Mouse (Mus musculus): ENCODE results near the gene Gm8297. TPM values are rescaled to one million over a fixed set of nuclear protein-coding genes. Genes with fewer than 3 reads are reported as not detected.
"Not testable (repeated sequence)": the region's sequence is repeated elsewhere in the genome, so short reads cannot be mapped to it uniquely, and the experiment has no call there.

The Gm8297 gene
- not detected for total RNA-seq (2021)
- long read RNA-seq, experiment 1: 0 reads
- long read RNA-seq, experiment 2: 0 reads

DNA sequence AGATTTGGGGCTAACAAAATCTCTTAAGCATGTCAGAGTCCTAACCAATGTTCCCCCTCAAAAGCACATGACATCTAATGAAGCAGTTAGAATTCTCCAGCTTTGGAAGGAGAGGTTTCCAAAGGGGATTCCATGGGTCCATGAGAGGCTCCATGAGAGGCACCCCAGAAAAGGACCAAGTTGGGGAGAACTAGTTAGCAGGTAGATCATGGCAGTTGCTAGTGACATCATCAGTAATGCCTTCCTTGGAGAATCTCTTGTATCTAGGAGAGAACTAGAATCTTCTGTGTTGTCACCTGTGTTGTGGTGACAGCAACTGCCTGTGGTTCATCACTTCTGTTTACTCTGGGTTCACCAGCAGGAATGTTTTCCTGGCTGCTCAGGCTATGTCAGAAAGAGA, at the start of gene Gm8297:
Gene Gm8297, plus strand, starts transcription at position 301 of the 400 bp plus-strand sequence.
- not testable (repeated sequence) for DNase-seq

GRCm38 (mm10) chr14:5015591-5015990, 31.9 kb downstream of the Gm8297 start, which contains the start of gene Gm3298:
Gm3298 (plus strand) TSS chr14:5015891.
- DNase-seq: not testable (repeated sequence)

Other genes starting within 250 kb of the Gm8297 start
- not detected for gene Gm9602, start 207.6 kb upstream of the Gm8297 start, total RNA-seq (2021)
- not detected for gene Gm3269, start 145.8 kb upstream of the Gm8297 start, total RNA-seq (2021)
- under 1 TPM in 1 of 2 experiments, not detected in 1; 0.97 TPM for gene Gm3264, start 128.4 kb upstream of the Gm8297 start, total RNA-seq (2021)
- gene Gm3278, start 91.5 kb upstream of the Gm8297 start, total RNA-seq (2021): not detected
- not detected for gene Gm3298, start 32.0 kb downstream of the Gm8297 start, total RNA-seq (2021)
- gene 4930555G01Rik, start 66.7 kb downstream of the Gm8297 start, total RNA-seq (2021): not detected
- gene Gm8281, start 87.1 kb downstream of the Gm8297 start, total RNA-seq (2021): not detected
- not detected for gene Gm8279, start 147.6 kb downstream of the Gm8297 start, total RNA-seq (2021)
- gene Gm3317, start 180.6 kb downstream of the Gm8297 start, total RNA-seq (2021): not detected
- gene Gm8271, start 201.9 kb downstream of the Gm8297 start, total RNA-seq (2021): not detected